Mouse (Mus musculus) MEL (cell line): ENCODE data around the gene Mob3a. TPM values are rescaled to one million over a fixed set of nuclear protein-coding genes. Genes with fewer than 3 reads are reported as not detected.

ENCODE experiments used
- DNase-seq: peaks from one replicate; pipeline ENCODE4 v3.0.0; 2011; ENCODE audit warnings: low read depth, low spot score
- H3K27ac ChIP-seq: 2 replicates; pipeline ENCODE4 v1.5.1; 2012; ENCODE audit warnings: low read depth, mild to moderate bottlenecking, control low read depth, low read length, moderate library complexity; ENCODE audit not compliant: control insufficient read depth
- H3K27me3 ChIP-seq, 2 experiments: fragments of 150-350 bp in 1 of 2; sonication (generic) in 1 of 2; 2 replicates each; pipeline ENCODE4 v1.6.1; 2012; ENCODE audit warnings: low read length in 2 of 2, mild to moderate bottlenecking in 2 of 2, improper control_type of control experiment in 1 of 2, moderate library complexity in 1 of 2; ENCODE audit not compliant: insufficient read depth in 2 of 2, control insufficient read depth in 1 of 2
- H3K36me3 ChIP-seq, 2 experiments: 2 replicates each; pipeline ENCODE4 v1.6.1; 2012 to 2014; ENCODE audit warnings: low read length in 2 of 2, improper control_type of control experiment in 1 of 2, inconsistent platforms in 1 of 2, mild to moderate bottlenecking in 1 of 2; ENCODE audit not compliant: insufficient read depth in 2 of 2, control insufficient read depth in 1 of 2
- H3K4me1 ChIP-seq, 2 experiments: fragments of 150-350 bp in 1 of 2; sonication (generic) in 1 of 2; 2 replicates each; pipeline ENCODE4 v1.6.1; 2012; ENCODE audit warnings: low read length in 2 of 2, improper control_type of control experiment in 1 of 2, mild to moderate bottlenecking in 1 of 2; ENCODE audit not compliant: insufficient read depth in 2 of 2, control insufficient read depth in 1 of 2
- H3K4me3 ChIP-seq, 2 experiments: fragments of 150-350 bp in 1 of 2; sonication (generic) in 1 of 2; 2 replicates each; pipeline ENCODE4 v1.5.1; 2012; ENCODE audit warnings: low read depth in 2 of 2, low read length in 2 of 2, mild to moderate bottlenecking in 2 of 2, moderate library complexity in 2 of 2, control low read depth in 1 of 2, improper control_type of control experiment in 1 of 2; ENCODE audit not compliant: control insufficient read depth in 1 of 2, insufficient read depth in 1 of 2
- H3K79me2 ChIP-seq: 2 replicates; pipeline ENCODE4 v1.6.1; 2012; ENCODE audit warnings: mild to moderate bottlenecking, low read length, moderate library complexity; ENCODE audit not compliant: control insufficient read depth, poor library complexity, insufficient read depth
- H3K9ac ChIP-seq: 2 replicates; pipeline ENCODE4 v1.6.1; 2012; ENCODE audit warnings: low read depth, mild to moderate bottlenecking, control low read depth, low read length, moderate library complexity; ENCODE audit not compliant: control insufficient read depth, poor library complexity, severe bottlenecking
- H3K9me3 ChIP-seq: fragments of 150-350 bp; sonication (generic); replicated peaks from 2 replicates; pipeline ENCODE4 v1.6.1; 2012; ENCODE audit warnings: mild to moderate bottlenecking, low read length, improper control_type of control experiment, moderate library complexity; ENCODE audit not compliant: insufficient read depth
- CHD1 ChIP-seq: IDR thresholded peaks from 2 replicates; pipeline ENCODE4 v1.6.1; 2012; ENCODE audit warnings: low read depth, mild to moderate bottlenecking, inconsistent platforms, low read length, improper control_type of control experiment
- CTCF ChIP-seq, 3 experiments: IDR thresholded peaks in 2 of 3; conservative IDR thresholded peaks in 1 of 3; 2 replicates each; pipeline ENCODE4 v1.5.1; 2011 to 2012; ENCODE audit warnings: low read length in 3 of 3, low read depth in 2 of 3, mild to moderate bottlenecking in 2 of 3, improper control_type of control experiment in 1 of 3, inconsistent platforms in 1 of 3, mixed read lengths in 1 of 3, moderate library complexity in 1 of 3; ENCODE audit not compliant: control insufficient read depth in 1 of 3, insufficient read depth in 1 of 3, poor library complexity in 1 of 3, severe bottlenecking in 1 of 3
- ELF1 ChIP-seq: IDR thresholded peaks from 2 replicates; pipeline ENCODE4 v1.6.1; 2014; ENCODE audit warnings: low read depth, mild to moderate bottlenecking, inconsistent platforms, low read length, improper control_type of control experiment, moderate library complexity
- ETS1 ChIP-seq: IDR thresholded peaks from 2 replicates; pipeline ENCODE4 v1.6.1; 2012; ENCODE audit warnings: low read depth, mild to moderate bottlenecking, inconsistent platforms, low read length, improper control_type of control experiment, moderate library complexity
- HCFC1 ChIP-seq: IDR thresholded peaks from 2 replicates; pipeline ENCODE4 v1.6.1; 2012; ENCODE audit warnings: low read depth, mild to moderate bottlenecking, inconsistent platforms, low read length, improper control_type of control experiment, moderate library complexity
- KAT2A ChIP-seq: conservative IDR thresholded peaks from 2 replicates; pipeline ENCODE4 v1.6.1; 2012; ENCODE audit warnings: low read depth, low read length, improper control_type of control experiment, inconsistent platforms
- MAZ ChIP-seq: IDR thresholded peaks from 2 replicates; pipeline ENCODE4 v1.6.1; 2012; ENCODE audit warnings: low read depth, mild to moderate bottlenecking, inconsistent platforms, low read length, improper control_type of control experiment
- MEF2A ChIP-seq: IDR thresholded peaks from 2 replicates; pipeline ENCODE4 v1.6.1; 2014; ENCODE audit warnings: low read depth, mild to moderate bottlenecking, inconsistent platforms, low read length, improper control_type of control experiment; ENCODE audit not compliant: poor library complexity, insufficient replicate concordance, severe bottlenecking; ENCODE audit errors: extremely low read depth
- MYB ChIP-seq: IDR thresholded peaks from 2 replicates; pipeline ENCODE4 v1.6.1; 2011; ENCODE audit warnings: mild to moderate bottlenecking, low read depth, low read length, improper control_type of control experiment
- MYC ChIP-seq: IDR thresholded peaks from 2 replicates; pipeline ENCODE4 v1.6.1; 2011; ENCODE audit warnings: low read depth, mild to moderate bottlenecking, low read length, improper control_type of control experiment, moderate library complexity
- NELFE ChIP-seq: IDR thresholded peaks from 2 replicates; pipeline ENCODE4 v1.6.1; 2011; ENCODE audit warnings: low read depth, low read length, improper control_type of control experiment
- NRF1 ChIP-seq: IDR thresholded peaks from 2 replicates; pipeline ENCODE4 v1.6.1; 2014; ENCODE audit warnings: low read depth, mild to moderate bottlenecking, inconsistent platforms, low read length, improper control_type of control experiment, moderate library complexity; ENCODE audit not compliant: poor library complexity, insufficient read depth, severe bottlenecking
- POLR2AphosphoS5 ChIP-seq: IDR thresholded peaks from 2 replicates; pipeline ENCODE4 v1.6.1; 2012; ENCODE audit warnings: low read depth, borderline replicate concordance, mild to moderate bottlenecking, inconsistent platforms, low read length, moderate library complexity, mixed read lengths
- TAL1 ChIP-seq: IDR thresholded peaks from 2 replicates; pipeline ENCODE4 v1.6.1; 2012; ENCODE audit warnings: mild to moderate bottlenecking, inconsistent platforms, low read length, moderate library complexity, mixed read lengths
- TCF12 ChIP-seq: IDR thresholded peaks from 2 replicates; pipeline ENCODE4 v1.6.1; 2014; ENCODE audit warnings: low read depth, mild to moderate bottlenecking, inconsistent platforms, low read length, improper control_type of control experiment, moderate library complexity
- UBTF ChIP-seq: IDR thresholded peaks from 2 replicates; pipeline ENCODE4 v1.6.1; 2012; ENCODE audit warnings: low read depth, mild to moderate bottlenecking, inconsistent platforms, low read length, improper control_type of control experiment, moderate library complexity, borderline replicate concordance; ENCODE audit not compliant: insufficient read depth
- USF1 ChIP-seq: IDR thresholded peaks from 2 replicates; pipeline ENCODE4 v1.6.1; 2014; ENCODE audit warnings: low read depth, mild to moderate bottlenecking, inconsistent platforms, low read length, improper control_type of control experiment, moderate library complexity
- USF2 ChIP-seq, 2 experiments: IDR thresholded peaks; 2 replicates each; pipeline ENCODE4 v1.6.1; 2011 to 2012; ENCODE audit warnings: improper control_type of control experiment in 2 of 2, low read length in 2 of 2, borderline replicate concordance in 1 of 2, inconsistent platforms in 1 of 2, low read depth in 1 of 2, mild to moderate bottlenecking in 1 of 2; ENCODE audit not compliant: insufficient read depth in 1 of 2
- ZC3H11A ChIP-seq: IDR thresholded peaks from 2 replicates; pipeline ENCODE4 v1.6.1; 2012; ENCODE audit warnings: low read depth, mild to moderate bottlenecking, inconsistent platforms, low read length, improper control_type of control experiment
- ZMIZ1 ChIP-seq: IDR thresholded peaks from 2 replicates; pipeline ENCODE4 v1.6.1; 2012; ENCODE audit warnings: low read depth, mild to moderate bottlenecking, inconsistent platforms, low read length, improper control_type of control experiment, moderate library complexity
- ZNF384 ChIP-seq: IDR thresholded peaks from 2 replicates; pipeline ENCODE4 v1.6.1; 2012; ENCODE audit warnings: low read depth, mild to moderate bottlenecking, inconsistent platforms, low read length, improper control_type of control experiment
- polyA plus RNA-seq, 2 experiments: library from polyadenylated mRNA; stranded (reverse) in 1 of 2; unstranded in 1 of 2; fragments of >175 nt in 1 of 2; fragments of >200 nt in 1 of 2; gene quantifications; 2 replicates each; pipeline versions ENCODE4 v1.2.1 to v1.2.4; 2012; ENCODE audit warnings: low replicate concordance in 2 of 2, low read depth in 1 of 2; ENCODE audit not compliant: insufficient read length in 2 of 2, insufficient read depth in 1 of 2, missing spikeins in 1 of 2
- total RNA-seq: library from RNA; depleted of rRNA; stranded (reverse); fragments of 300-350 nt; gene quantifications from 2 replicates; pipeline ENCODE4 v1.2.3, GENCODE M21; 2012

The Mob3a gene
- total and polyA plus RNA-seq, 3 experiments: 38.3 to 63.4 TPM; not detected in 1

- peak; percentile 54; the same call in 1 of the 2 replicates for TF ChIP-seq ELF1
- TF ChIP-seq MAZ: peak; percentile 93
- no peak for TF ChIP-seq CTCF (IDR thresholded peaks at IDR 0.05 in 2 of 3, conservative IDR thresholded peaks at IDR 0.05 in 1 of 3; ENCODE audit: control insufficient read depth in 1 of 3, insufficient read depth in 1 of 3, low read depth in 2 of 3, low read length in 3 of 3, poor library complexity in 1 of 3, severe bottlenecking in 1 of 3)
- TF ChIP-seq MEF2A: peak; percentile 62; the same call in 1 of the 2 replicates
- TF ChIP-seq HCFC1: peak; percentile 71
- peak; percentile 11; the same call in 1 of the 2 replicates for TF ChIP-seq ZC3H11A
- peak; percentile 100 for TF ChIP-seq TCF12
- TF ChIP-seq ETS1: peak; percentile 94
- peak; percentile 85 for TF ChIP-seq ZMIZ1
- TF ChIP-seq ZNF384: peak; percentile 37; the same call in 1 of the 2 replicates
- TF ChIP-seq NELFE: no peak
- TF ChIP-seq CHD1: 0 out of 2 replicates have a peak, but pooled peaks have one; percentile 54
- TF ChIP-seq NRF1: no peak
- no peak for TF ChIP-seq USF2 (IDR thresholded peaks at IDR 0.05; ENCODE audit: borderline replicate concordance in 1 of 2, insufficient read depth in 1 of 2, low read depth in 1 of 2, low read length in 2 of 2)
- peak; percentile 100 for TF ChIP-seq TAL1
- TF ChIP-seq UBTF: no peak
- TF ChIP-seq POLR2AphosphoS5: no peak
- TF ChIP-seq KAT2A: no peak; the same call in 1 of the 2 replicates
- TF ChIP-seq MYB: peak; percentile 83
- TF ChIP-seq USF1: 0 out of 2 replicates have a peak, but pooled peaks have one; percentile 12
Observed at GRCm38 (mm10) chr10:80697812-80698211, 4.0 kb downstream of the Mob3a start (continued).

- H3K4me3 ChIP-seq: no peak overlapping the region; a peak in 1 of 4 replicates
- peaks cover 40 to 78% of the 10 kb centered on the region in 2 experiments for H3K4me1 ChIP-seq
- no peaks in the 10 kb centered on the region for H3K9me3 ChIP-seq
- DNase-seq: peak; percentile 52
- no peak for TF ChIP-seq ELF1
- 0 out of 2 replicates have a peak, but pooled peaks have one; percentile 1 for TF ChIP-seq NRF1
- no peak for TF ChIP-seq POLR2AphosphoS5
- TF ChIP-seq MYC: no peak; the same call in 1 of the 2 replicates
- TF ChIP-seq CHD1: no peak
- H3K9ac ChIP-seq: no peak overlapping the region
- peaks cover 4% of the 10 kb centered on the region for H3K79me2 ChIP-seq
- peaks cover 0 to 57% of the 10 kb centered on the region in 2 experiments; a peak in 2 of 4 replicates for H3K36me3 ChIP-seq
- peak overlapping the region; percentile 45 for H3K27ac ChIP-seq
- H3K27me3 ChIP-seq: no peaks in the 10 kb centered on the region
Observed at GRCm38 (mm10) chr10:80697393-80697787, 4.4 kb downstream of the Mob3a start.
